Mouse (Mus musculus) forebrain, embryonic 12.5 days (tissue): Measurements from ENCODE around the gene Nle1. TPM values are rescaled to one million over a fixed set of nuclear protein-coding genes. Genes with fewer than 3 reads are reported as not detected.

ENCODE experiments used
- ATAC-seq: fragments of 200-750 bp; cut with Nextera tagmentation; 2 replicates; pipeline ENCODE4 v1.8.0; 2017; ENCODE audit warnings: moderate TSS enrichment; ENCODE audit not compliant: low FRiP score
- H3K27ac ChIP-seq: fragments of 300-500 bp; sonication (generic); 2 replicates; pipeline ENCODE4 v1.5.1; 2016; ENCODE audit warnings: mild to moderate bottlenecking
- H3K27me3 ChIP-seq: fragments of 300-500 bp; sonication (generic); 2 replicates; pipeline ENCODE4 v1.6.1; 2016; ENCODE audit warnings: mild to moderate bottlenecking
- H3K36me3 ChIP-seq: fragments of 300-500 bp; sonication (generic); replicated peaks from 2 replicates; pipeline ENCODE4 v1.6.1; 2016; ENCODE audit warnings: mild to moderate bottlenecking
- H3K4me1 ChIP-seq: fragments of 300-500 bp; sonication (generic); 2 replicates; pipeline ENCODE4 v1.6.1; 2016
- H3K4me2 ChIP-seq: fragments of 300-500 bp; sonication (generic); 2 replicates; pipeline ENCODE4 v1.6.1; 2016; ENCODE audit warnings: mild to moderate bottlenecking, moderate library complexity
- H3K4me3 ChIP-seq: fragments of 300-500 bp; sonication (generic); replicated peaks from 2 replicates; pipeline ENCODE4 v1.5.1; 2016; ENCODE audit warnings: mild to moderate bottlenecking
- H3K9ac ChIP-seq: fragments of 300-500 bp; sonication (generic); 2 replicates; pipeline ENCODE4 v1.6.1; 2016; ENCODE audit warnings: mild to moderate bottlenecking
- H3K9me3 ChIP-seq: fragments of 300-500 bp; sonication (generic); 2 replicates; pipeline ENCODE4 v1.6.1; 2016
- WGBS: fragments of 180-500 bp; shearing (Covaris S2); methylation state at CpG from one replicate; pipeline ENCODE4 v1.1.7; 2016; 5-methylcytosine and 5-hydroxymethylcytosine counted together
- polyA plus RNA-seq: library from polyadenylated mRNA; unstranded; fragments of >200 nt; fragmentation: Nextera tagmentation; extraction: Ambion mirVana; gene quantifications from 2 replicates; pipeline ENCODE4 v1.2.1, GENCODE M21; 2016

Gene Nle1
- polyA plus RNA-seq, 1 experiment from 2014 or later: 32.3 TPM

DNA sequence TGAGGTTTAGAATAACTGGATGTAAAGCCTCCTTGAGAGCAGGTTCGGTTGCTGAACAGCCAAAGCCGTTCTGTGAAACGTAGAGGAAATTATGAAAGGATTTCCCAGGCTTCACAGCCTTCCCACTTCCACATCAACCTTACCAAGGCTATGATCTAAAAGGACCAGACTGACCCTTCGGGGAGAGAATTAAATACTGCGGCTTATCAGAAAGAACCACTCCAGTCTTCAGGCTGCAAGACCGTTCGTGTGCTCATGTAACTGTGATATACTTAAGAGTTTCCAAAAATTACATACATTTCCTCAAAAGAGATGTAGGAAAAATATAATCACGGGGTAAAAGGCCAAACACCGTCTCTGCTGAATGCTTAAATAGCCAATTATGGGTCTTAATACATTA, 45.6 kb downstream of the Nle1 start:
- no peaks in the 10 kb centered on the region for H3K36me3 ChIP-seq
- ATAC-seq: 0 out of 2 replicates have a peak, but pooled peaks have one; percentile 3
- 0 out of 2 replicates have a peak overlapping the region, but pooled peaks have one; percentile 6 for H3K4me2 ChIP-seq
- no peaks in the 10 kb centered on the region for H3K9me3 ChIP-seq
- H3K27ac ChIP-seq: peak overlapping the region; percentile 76
- H3K4me1 ChIP-seq: peaks cover 34% of the 10 kb centered on the region
- no peak overlapping the region for H3K4me3 ChIP-seq
- H3K27me3 ChIP-seq: no peaks in the 10 kb centered on the region
- whole genome bisulfite sequencing: 30% methylated on average over 9 of the region's 9 CpGs
- no peak overlapping the region for H3K9ac ChIP-seq

- Histone ChIP-seq H3K4me2 (no peak overlapping the region), H3K9me3 (no peaks in the 10 kb centered on the region), H3K27me3 (no peaks in the 10 kb centered on the region), H3K27ac (peak overlapping the region; percentile 1; the same call in 1 of the 2 replicates), H3K9ac (no peak overlapping the region), H3K36me3 (no peaks in the 10 kb centered on the region), H3K4me1 (peaks cover 30% of the 10 kb centered on the region), H3K4me3 (no peak overlapping the region)
- no peak for ATAC-seq
- WGBS: 66% methylated on average over 8 of the region's 8 CpGs
Measured at GRCm38 (mm10) chr11:82861558-82861957, 46.7 kb downstream of the Nle1 start.

GRCm38 (mm10) chr11:82860759-82861158, 47.5 kb downstream of the Nle1 start:
- H3K9me3 ChIP-seq: no peaks in the 10 kb centered on the region
- no peaks in the 10 kb centered on the region for H3K36me3 ChIP-seq
- H3K27me3 ChIP-seq: no peaks in the 10 kb centered on the region
- H3K4me3 ChIP-seq: no peak overlapping the region
- 93% methylated on average over 6 of the region's 6 CpGs for WGBS
- no peak overlapping the region for H3K9ac ChIP-seq
- H3K27ac ChIP-seq: no peak overlapping the region
- H3K4me2 ChIP-seq: no peak overlapping the region
- no peak for ATAC-seq
- H3K4me1 ChIP-seq: peaks cover 33% of the 10 kb centered on the region

DNA sequence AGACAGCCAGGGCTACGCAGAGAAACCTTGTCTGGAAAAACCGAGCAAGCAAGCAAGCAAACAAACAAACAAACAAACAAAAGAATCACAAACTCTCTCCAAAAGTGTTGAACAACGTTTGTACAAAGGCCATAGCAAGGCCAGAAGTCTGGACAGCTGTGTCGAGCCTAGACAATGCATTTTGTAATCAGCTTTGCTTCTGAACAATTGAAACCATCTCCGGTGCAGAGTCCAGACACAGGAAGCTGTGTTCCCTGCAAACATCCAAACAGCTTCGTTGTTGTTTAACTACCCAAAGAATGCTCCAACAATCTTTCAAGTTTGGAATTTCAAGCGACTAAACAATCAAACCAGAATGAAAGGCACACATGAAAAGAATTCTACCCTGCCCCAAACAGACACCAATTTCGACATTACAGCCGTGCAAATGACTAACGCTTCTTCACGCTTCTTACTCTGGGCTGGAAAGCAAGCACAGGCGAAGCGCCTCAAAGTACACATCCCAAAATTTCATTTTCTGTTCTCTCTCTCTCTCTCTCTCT, 50.8 kb downstream of the Nle1 start:
- Histone ChIP-seq H3K9me3 (no peaks in the 10 kb centered on the region), H3K4me1 (peaks cover 22% of the 10 kb centered on the region), H3K4me2 (no peak overlapping the region), H3K4me3 (no peak overlapping the region), H3K27me3 (no peaks in the 10 kb centered on the region), H3K9ac (no peak overlapping the region), H3K27ac (no peak overlapping the region), H3K36me3 (no peaks in the 10 kb centered on the region)
- 81% methylated on average over 13 of the region's 13 CpGs for WGBS
- ATAC-seq: no peak

GRCm38 (mm10) chr11:82856032-82856431, 52.2 kb downstream of the Nle1 start:
- ATAC-seq: 0 out of 2 replicates have a peak, but pooled peaks have one; percentile 63

GRCm38 (mm10) chr11:82855327-82855973, 52.8 kb downstream of the Nle1 start:
- H3K36me3 ChIP-seq: no peaks in the 10 kb centered on the region
- WGBS: 76% methylated on average over 9 of the region's 9 CpGs
- H3K9ac ChIP-seq: no peak overlapping the region
- peaks cover 26% of the 10 kb centered on the region for H3K4me1 ChIP-seq
- no peak overlapping the region for H3K4me2 ChIP-seq
- H3K9me3 ChIP-seq: no peaks in the 10 kb centered on the region
- no peak overlapping the region for H3K4me3 ChIP-seq
- H3K27me3 ChIP-seq: no peaks in the 10 kb centered on the region
- H3K27ac ChIP-seq: no peak overlapping the region
- no peak for ATAC-seq

More at GRCm38 (mm10) chr11:82856032-82856431, 52.2 kb downstream of the Nle1 start:
- H3K9me3 ChIP-seq: no peaks in the 10 kb centered on the region
- H3K9ac ChIP-seq: no peak overlapping the region
- peaks cover 20% of the 10 kb centered on the region; the same call in 1 of the 2 replicates for H3K4me1 ChIP-seq
- no peak overlapping the region for H3K4me3 ChIP-seq
- 41% methylated on average over 10 of the region's 10 CpGs for WGBS
- no peaks in the 10 kb centered on the region for H3K27me3 ChIP-seq
- H3K27ac ChIP-seq: peak overlapping the region; percentile 68; the same call in 1 of the 2 replicates
- no peaks in the 10 kb centered on the region for H3K36me3 ChIP-seq
- H3K4me2 ChIP-seq: no peak overlapping the region

- Histone ChIP-seq H3K4me3 (no peak overlapping the region), H3K36me3 (no peaks in the 10 kb centered on the region), H3K27ac (no peak overlapping the region), H3K9me3 (no peaks in the 10 kb centered on the region), H3K27me3 (no peaks in the 10 kb centered on the region), H3K9ac (no peak overlapping the region), H3K4me1 (peaks cover 33% of the 10 kb centered on the region), H3K4me2 (no peak overlapping the region)
- ATAC-seq: no peak
- 85% methylated on average over 6 of the region's 6 CpGs for WGBS
Measured at GRCm38 (mm10) chr11:82854111-82854510, 54.1 kb downstream of the Nle1 start.

DNA sequence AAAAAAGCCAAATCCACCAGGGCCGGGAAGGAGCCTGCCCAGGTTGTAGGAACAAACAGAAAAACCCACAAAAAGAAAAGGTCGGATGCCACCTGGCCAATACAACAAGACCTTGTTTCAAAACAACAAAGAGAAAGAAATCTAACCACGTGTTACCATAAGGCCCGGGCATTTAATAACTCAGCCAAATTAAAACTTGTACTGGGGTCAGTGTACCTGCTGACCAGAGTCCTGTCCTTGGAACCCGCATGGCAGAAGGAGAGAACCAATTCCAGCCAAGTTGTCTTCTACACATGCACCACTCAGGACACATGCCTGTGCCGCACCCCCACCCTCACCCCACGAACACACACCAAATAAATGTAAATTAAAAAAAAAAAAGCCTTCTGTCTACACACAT, 55.3 kb downstream of the Nle1 start:
- Histone ChIP-seq H3K9ac (no peak overlapping the region), H3K27ac (no peak overlapping the region), H3K9me3 (no peaks in the 10 kb centered on the region), H3K4me1 (peaks cover 33% of the 10 kb centered on the region), H3K4me3 (no peak overlapping the region), H3K4me2 (no peak overlapping the region), H3K36me3 (no peaks in the 10 kb centered on the region), H3K27me3 (no peaks in the 10 kb centered on the region)
- no peak for ATAC-seq
- WGBS: 91% methylated on average over 7 of the region's 7 CpGs

DNA sequence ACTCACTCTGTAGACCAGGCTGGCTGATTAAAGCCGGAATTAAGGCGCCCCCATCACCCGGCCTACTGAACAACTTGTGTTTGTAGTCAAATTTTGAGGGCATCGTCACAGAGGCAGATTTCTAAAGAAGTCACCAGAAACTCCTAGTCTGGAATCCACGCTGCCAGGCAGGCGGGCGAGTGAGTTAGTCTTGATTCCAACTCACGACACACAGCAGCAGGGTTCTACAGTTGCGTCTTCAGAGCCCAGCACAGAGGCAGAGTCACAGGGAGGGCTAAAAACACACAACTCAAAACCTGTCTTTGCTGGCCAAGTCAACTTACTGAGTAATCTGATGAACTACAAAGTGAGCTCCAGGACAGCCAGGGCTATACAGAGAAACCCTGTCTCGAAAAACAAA, 55.7 kb downstream of the Nle1 start:
- Histone ChIP-seq H3K27ac (no peak overlapping the region), H3K9me3 (no peaks in the 10 kb centered on the region), H3K36me3 (no peaks in the 10 kb centered on the region), H3K4me2 (no peak overlapping the region), H3K9ac (no peak overlapping the region), H3K4me1 (peaks cover 37% of the 10 kb centered on the region), H3K27me3 (no peaks in the 10 kb centered on the region), H3K4me3 (no peak overlapping the region)
- 88% methylated on average over 10 of the region's 10 CpGs for WGBS
- ATAC-seq: no peak

- 92% methylated on average over 11 of the region's 11 CpGs for WGBS
- no peak for ATAC-seq
Measured at GRCm38 (mm10) chr11:82852115-82852514, 56.1 kb downstream of the Nle1 start.

More at GRCm38 (mm10) chr11:82852115-82852514, 56.1 kb downstream of the Nle1 start:
- no peak overlapping the region for H3K4me3 ChIP-seq
- no peaks in the 10 kb centered on the region for H3K36me3 ChIP-seq
- no peak overlapping the region for H3K27ac ChIP-seq
- no peaks in the 10 kb centered on the region for H3K27me3 ChIP-seq
- H3K4me2 ChIP-seq: no peak overlapping the region
- peaks cover 41% of the 10 kb centered on the region for H3K4me1 ChIP-seq
- H3K9me3 ChIP-seq: no peaks in the 10 kb centered on the region
- no peak overlapping the region for H3K9ac ChIP-seq

Other genes starting within 250 kb of the Nle1 start
- 0.38 and 0.42 TPM in 2 replicates for gene Cct6b, start 144.1 kb downstream of the Nle1 start, polyA plus RNA-seq
- 37.8 and 38.5 TPM in 2 replicates for gene Zfp830, start 144.1 kb downstream of the Nle1 start, polyA plus RNA-seq
- gene Lig3, start 127.3 kb downstream of the Nle1 start, polyA plus RNA-seq: 53.6 and 57.8 TPM in 2 replicates
- gene Rffl, start 37.2 kb downstream of the Nle1 start, polyA plus RNA-seq: 16.6 and 19.1 TPM in 2 replicates
- gene Rad51d, start 17.8 kb downstream of the Nle1 start, polyA plus RNA-seq: 12.6 and 14.2 TPM in 2 replicates
- gene Fndc8, start 16.3 kb downstream of the Nle1 start, polyA plus RNA-seq: 0.21 and 0.40 TPM in 2 replicates
- 1.0 and 1.3 TPM in 2 replicates for gene Unc45b, start 2.1 kb upstream of the Nle1 start, polyA plus RNA-seq
- gene Slfn5, start 42.9 kb upstream of the Nle1 start, polyA plus RNA-seq: 0.38 and 0.89 TPM in 2 replicates
- gene Slfn9, start 83.4 kb upstream of the Nle1 start, polyA plus RNA-seq: 12.6 and 13.4 TPM in 2 replicates
- gene Slfn8, start 112.4 kb upstream of the Nle1 start, polyA plus RNA-seq: 0.21 and 0.37 TPM in 2 replicates
- 0.96 and 1.2 TPM in 2 replicates for gene Slfn2, start 156.7 kb upstream of the Nle1 start, polyA plus RNA-seq
- gene Slfn1, start 208.4 kb upstream of the Nle1 start, polyA plus RNA-seq: not detected in 2 replicates